Mouse (Mus musculus) yolk sac, embryonic 10.5 days (tissue): ENCODE data around the gene Clec12a.
A peak's percentile ranks its signal among the peaks of the same experiment; 100 is the strongest.
"Not testable (repeated sequence)": the region's sequence is repeated elsewhere in the genome, so short reads cannot be mapped to it uniquely, and the experiment has no call there.

Experiments
- DNase-seq: peaks from one replicate; pipeline ENCODE4 v3.0.0-alpha.2; 2017; ENCODE audit warnings: low spot score

The Clec12a gene

DNA sequence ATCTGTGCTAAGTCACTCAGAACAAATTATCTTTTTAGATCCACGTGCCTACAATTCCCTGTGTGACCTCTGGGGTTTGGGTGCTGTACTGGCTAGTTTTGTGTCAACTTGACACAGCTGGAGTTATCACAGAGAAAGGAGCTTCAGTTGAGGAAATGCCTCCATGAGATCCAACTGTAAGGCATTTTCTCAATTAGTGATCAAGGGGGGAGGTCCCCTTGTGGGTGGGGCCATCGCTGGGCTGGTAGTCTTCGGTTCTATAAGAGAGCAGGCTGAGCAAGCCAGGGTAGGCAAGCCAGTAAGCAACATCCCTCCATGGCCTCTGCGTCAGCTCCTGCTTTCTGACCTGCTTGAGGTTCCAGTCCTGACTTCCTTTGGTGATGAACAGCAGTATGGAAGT, at the start of gene Clec12a:
Clec12a (plus strand) TSS at position 301 of the 400 bp plus-strand sequence.
- not testable (repeated sequence) for DNase-seq

DNA sequence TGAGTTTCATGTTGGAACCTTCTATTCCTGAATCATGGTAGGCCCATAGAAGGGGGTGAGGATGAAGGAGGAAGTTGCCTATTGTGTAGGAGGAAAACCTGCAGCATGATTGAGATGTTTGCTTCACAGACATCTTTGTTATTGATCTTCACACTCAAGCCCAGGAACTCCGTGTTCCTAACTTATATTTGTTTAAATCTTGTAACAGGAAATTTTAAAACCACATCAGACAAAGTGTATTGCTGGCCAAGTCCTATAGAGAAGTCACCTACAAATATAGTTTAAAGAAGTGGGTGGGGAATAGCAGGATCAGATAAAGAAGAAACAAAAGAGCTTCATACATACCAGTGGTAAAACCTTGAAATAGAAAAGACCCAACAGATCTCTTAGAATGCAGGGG, 38.3 kb upstream of the Clec12a start:
- DNase-seq, result no peak

DNA sequence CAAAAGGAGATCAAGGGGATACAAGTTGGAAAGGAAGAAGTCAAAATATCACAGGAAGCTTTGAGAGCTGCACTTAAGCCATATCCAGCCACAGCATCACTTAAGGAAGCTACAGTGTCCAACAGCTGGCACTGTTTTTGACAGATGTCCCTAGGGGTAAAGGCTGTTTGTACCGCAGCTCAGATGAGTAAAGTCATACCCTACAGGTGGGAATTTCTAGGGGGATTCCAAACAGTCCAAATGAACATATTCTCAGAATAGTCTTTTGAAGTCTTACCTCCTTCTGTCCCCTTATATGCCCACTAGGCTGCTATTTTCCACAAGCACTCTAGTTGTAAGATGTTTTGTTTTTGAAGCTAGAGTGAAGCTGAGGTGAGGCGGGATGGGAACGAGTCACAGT, 30.0 kb upstream of the Clec12a start:
- DNase-seq, result no peak

DNA sequence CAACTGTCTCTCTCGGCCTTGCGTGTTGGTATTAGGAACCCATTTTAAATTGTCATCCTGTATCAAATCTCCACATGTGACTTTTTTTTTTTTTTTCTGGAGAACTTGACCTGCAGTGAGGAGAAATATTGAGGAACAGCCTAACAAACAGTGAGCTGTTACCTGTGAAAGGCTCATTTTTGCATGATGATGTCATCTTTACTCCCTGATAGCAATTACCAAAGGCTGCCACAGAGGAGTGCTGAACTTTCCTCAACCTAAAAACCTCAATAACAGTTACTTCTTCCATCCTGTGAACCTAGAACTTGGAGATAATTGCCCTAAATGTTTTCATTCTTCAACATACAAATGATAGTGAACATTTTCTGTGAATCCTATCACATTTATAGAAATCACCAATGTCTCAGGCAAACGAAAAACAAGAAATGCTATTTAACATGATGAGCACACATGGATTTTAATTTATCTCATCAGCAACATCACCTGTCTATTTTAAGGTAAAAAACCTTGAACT, 27.8 kb upstream of the Clec12a start:
- DNase-seq, result no peak

DNA sequence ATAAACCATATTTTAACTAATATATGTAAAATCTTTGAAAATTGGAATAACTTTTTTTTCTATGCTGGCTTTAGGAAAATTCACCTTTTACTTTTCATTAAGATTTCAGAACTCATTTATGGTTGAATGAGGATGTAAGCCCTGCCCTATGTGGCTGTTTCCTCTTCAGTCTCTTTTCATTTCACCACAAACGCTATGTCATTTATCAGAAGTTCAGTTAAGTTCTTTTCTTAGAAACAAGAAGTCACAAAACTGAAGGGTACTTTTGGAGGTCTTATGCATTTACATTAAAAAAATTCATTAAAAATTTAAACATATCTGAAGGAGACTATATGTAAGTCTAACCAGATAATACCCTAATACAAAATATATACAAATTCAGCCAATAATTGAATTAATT, 26.8 kb upstream of the Clec12a start:
- DNase-seq, result no peak

DNA sequence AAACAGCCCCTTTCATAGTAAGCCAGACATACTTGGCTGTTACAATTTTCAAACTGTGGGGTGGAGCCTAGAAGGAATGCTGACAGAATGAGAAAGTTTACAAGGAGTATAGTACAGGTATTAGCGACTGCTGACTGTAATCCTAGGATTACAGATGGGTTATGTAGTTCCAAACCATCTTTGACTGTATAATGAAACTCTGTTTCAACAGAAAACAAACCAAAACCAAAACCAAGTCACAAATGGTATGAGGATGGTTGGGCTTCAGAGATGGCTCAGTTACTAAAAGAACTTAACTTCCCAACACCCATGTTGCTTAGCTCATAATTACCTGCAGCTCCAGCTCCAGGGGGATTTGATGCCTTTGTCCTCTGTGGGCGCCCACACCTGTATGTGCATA, 26.0 kb upstream of the Clec12a start:
- no peak for DNase-seq

DNA sequence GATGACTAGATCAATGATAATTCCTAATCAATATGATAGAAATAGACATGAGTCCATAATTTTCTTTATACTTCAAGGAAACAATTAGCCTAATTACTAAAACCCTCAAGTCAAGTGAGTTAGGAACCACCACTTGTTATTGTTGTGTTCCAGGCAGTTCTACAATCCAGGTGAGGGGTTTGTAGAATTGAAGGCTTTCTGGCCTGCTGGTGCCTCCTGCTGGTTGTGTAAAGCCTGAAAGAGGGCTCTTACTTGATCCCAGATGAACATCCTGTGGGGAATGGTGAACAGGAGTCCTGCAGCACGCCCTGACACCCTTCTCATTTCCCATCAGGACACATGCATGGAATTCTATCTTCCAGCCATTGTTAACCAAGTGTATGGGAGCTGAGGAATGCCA, 24.1 kb upstream of the Clec12a start:
- no peak for DNase-seq

DNA sequence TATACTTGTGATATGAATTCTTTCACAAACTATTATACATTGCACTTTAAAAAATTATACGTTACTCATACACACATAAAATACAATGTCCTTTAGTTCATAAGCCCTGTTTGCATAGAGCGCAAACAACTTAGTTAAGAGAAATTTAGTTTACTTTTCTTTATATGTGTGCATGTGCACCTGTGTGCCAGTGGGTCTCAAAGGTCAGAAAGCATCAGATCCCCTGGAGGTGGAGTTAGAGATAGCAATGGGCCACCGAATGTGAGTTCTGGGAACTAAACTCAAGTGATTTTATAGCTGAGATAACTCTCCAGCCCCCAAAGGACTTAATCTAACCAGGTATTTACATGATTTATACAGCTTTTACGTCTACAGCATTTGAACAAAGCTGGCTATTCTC, 23.2 kb upstream of the Clec12a start:
- DNase-seq, result no peak

DNA sequence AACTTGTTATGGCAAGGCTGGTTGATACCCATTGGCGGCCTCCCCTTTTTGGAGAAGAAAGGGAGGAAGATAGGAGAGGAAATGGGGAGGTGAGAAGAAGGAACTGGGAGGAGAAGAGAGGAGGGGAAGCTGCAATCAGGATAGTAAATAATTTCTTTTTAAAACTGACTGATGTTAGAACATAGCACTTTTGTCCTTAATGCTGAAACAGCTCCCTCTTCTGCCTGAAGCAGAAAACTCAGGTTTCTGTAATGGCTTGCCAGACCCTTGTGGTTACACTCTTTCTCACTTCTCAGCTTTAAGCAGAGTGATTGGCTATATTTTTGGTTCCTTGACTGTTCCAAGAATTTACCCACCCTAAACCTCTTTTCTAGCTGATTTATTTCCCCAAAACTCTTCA, 16.5 kb upstream of the Clec12a start:
- DNase-seq, result no peak

DNA sequence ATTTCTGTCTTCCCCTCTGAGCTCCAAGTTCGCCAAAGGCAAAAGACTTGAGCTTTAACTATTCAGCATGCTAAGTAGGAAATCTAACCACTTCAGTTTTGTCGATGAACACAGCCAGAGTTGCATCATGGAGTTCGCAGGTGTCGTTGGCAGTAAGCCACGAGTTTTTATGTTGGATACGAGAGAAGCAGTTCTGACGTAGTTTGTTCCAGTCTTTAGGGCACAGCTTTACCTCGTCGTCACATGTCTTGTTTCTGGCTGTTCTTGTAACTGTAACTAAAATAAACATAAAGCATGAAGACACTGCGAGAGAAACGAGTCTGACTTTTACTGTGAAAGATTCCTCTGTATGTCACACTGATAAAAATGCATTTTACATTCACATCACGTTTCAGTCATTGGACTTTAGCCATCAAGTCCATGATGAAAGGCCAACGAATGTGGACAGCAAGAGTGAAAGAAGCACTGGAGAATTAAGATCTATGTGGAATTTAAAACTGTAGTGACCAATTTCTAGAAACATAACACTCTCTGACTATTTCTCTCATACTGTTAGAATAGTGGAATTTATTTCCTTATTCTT, 15.8 kb upstream of the Clec12a start:
- no peak for DNase-seq

DNA sequence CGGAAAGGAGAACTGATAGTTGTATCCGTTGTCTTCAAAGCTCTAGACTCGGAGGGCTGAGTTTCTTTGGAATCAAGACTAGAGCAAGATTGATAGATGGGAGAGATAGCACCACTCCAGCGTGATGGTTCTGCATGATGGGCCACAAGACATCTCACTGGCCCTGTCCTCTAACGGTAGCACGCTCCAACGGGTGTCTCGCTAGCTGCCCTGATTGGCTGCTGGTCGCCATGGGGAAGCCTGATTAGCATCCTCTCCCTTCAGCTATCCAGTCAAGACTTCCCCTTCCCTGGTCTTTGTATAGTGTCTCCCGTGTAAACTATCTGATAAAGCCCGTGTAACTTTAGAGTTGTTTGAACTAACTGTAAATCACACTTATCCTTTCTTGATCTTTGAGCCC, 10.9 kb upstream of the Clec12a start, which contains the start of gene 4922502D21Rik:
4922502D21Rik (minus strand) TSS at position 187 of the 400 bp plus-strand sequence.
- no peak for DNase-seq

DNA sequence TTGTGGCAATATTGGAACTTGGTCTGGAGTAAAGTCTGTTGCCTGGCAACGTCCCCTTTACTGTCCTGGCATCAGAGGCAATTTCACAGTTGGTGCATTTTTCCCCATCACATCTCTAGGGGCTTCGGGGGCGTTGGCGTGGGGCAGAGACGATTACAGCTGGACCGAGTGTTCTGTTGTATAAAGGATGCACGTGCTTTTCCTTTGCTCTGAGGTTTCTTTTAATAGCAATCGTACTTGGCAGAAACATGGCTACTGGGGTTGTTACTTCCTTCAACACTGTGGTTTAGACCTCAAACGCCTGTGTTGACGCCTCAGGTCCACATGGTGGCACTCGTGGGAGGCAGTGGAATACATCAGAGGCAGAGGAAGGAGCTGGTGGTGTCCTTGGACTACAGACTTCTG, 8.8 kb upstream of the Clec12a start:
- peak; percentile 7 for DNase-seq

DNA sequence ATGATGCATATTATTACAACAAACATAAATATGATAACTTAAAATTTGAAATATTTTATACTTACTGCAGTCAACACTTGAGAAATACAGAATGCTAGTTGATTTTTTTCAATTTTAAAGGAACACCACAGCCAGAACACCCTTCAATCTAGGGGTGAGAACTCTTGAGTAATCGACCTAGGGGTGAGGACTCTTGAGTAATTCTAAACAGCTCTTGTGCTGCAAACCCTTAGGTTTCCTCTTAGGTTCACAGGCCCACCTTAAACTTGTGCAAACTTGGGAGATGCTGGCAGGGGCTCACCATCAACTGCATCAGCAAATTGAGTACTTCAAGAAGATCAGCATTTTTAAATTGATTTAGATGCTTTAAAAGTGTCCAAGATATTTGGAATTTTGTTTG, 4.7 kb upstream of the Clec12a start:
- DNase-seq, result no peak

DNA sequence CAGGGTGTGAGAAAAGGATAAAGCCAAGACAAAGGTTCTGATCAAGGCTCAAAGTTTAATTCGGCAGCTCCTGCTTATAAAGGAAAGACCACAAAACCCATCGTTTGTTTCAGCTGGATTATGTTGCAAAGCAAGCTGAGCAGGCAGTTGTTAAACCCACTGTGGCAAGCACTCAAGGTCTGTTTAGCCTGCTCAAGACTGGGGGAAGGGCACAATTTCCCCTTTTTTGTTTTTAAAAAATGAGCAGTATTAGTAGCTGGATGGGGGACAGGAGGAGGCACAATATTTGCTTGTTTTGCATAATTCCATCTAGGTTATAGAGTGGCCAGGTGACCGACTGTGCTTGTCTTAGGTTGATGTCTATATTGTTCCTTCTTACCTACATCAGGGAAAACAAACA, 1.9 kb downstream of the Clec12a start:
- no peak for DNase-seq

DNA sequence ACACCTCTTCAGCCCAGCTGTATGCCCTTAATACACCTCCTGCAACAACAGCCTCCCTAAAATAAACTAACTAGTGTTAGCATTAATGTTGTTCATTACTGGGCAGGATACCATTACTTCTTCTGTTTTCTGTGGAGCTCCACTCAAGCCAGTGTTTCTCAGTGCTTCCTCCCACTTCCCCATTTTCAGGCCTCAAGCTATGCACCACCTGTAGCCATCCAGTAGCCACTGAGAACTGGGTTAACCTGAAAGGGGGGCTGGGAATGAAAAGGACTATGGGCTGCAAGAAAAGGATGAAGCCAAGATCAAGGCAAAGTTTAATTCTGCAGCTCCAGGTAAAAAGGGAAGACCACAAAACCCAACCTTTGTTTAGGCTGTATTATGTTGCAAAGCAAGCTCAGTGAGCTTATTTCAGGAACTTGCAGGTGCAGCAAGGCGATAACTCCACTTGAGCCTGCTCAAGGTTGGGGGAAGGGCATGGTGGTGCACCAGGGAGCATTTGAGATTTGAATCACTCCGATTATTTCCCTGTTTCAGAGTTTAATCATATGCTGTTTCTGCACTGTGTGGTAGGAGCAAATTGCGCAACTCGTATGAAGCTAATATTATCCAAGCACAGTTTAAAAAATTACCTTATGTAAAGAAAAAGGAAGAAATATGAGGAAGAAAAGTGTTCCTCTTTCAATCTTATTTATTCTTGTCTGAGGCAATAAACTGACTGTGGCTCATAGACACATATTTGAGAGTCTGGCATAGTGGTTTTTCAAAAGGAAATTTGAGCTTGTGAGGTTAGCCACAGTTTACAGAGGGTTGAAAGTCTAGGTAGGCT, 7.2 kb downstream of the Clec12a start:
- no peak for DNase-seq

DNA sequence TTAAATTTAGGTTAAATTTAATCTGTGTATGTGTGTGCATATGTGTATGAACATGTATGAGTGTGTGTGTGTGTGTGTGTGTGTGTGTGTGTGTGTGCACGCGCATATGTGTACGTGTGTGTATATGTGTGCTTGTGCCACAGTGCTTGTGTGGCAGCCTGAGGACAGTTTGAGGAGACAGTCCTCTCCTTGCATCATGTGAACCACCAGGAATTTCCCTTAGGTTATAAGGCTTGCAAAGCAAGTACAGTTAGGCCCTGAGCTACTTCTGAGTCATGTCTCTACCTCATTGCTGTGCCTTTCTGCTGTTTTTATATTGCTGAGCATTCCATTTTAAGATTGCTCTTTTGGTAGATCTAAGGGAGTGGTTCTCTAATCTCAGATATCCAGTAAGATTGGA, 8.6 kb downstream of the Clec12a start:
- DNase-seq, result no peak

DNA sequence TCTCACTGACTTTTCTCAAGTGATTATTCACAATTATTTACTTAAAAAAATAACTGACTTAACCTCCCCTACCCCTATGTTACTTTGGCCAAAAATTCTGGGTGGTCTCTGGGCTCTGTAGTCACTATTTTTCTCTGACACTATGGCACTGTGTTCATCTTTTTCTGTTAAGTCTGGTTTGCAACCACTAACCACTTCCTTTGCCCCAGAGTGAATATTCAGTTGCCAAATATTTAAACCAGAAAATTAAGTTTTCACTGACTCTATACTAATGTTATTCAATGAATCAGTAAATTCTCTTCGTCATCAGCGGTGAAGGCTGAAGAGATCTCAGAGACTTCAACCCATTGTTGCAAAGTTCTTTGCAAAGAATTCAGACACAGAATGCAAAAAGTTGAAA, 13.3 kb downstream of the Clec12a start:
- DNase-seq, result no peak

DNA sequence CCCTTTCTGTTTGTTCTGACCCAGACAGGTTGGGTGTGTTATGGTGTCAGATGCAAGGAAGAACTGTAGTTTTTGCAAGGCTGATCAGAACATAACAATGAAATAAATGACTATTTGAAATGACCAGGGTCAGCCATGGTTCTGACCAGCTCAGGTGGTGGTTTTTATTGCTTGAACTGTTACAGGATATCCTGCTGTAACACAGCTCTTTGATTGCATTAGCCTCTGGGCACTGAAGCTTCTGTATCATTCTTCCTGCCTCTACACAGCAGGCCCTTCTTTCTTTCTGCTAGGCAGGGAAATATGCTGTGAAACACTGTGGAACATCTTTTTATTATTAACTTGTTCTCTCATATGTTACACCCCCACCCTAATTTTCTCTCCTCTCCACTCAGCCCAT, 13.9 kb downstream of the Clec12a start:
- DNase-seq, result no peak

DNA sequence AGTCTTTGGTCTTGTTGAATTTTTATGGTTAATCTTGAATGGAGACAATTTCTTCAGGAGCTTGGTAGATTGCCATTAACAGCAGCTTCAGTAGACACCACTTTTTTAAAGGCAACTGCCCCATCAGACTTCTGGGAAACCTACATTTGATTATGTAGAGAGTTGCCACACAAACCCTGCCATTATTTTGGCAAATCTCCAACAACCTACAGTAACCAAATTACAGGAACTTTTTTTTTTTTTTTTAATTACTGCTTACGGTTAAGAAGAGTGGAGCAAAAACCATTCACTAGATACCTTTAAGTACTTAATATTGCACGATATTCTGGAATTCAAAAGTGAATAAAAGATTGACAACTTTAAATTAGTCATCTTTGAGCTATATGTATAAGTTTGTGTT, 17.0 kb downstream of the Clec12a start:
- no peak for DNase-seq

DNA sequence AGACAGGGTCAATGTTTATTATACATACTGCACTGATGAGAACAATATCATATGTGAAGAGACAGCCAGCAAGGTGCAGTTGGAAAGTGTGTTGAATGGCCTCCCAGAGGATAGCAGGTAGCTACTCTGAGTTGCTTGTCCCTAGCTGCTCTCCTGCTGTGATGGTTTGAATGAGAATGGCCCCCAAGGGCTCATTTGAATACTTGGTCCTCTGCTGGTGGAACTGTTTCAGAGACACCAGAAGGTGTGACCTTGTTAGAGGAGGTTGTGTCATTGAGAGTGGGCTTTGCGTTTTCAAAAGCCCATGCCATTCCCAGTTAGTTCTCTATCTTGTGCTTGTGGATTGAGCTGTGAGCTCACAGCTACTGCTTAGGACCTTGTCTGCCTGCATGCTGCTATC, 21.5 kb downstream of the Clec12a start:
- no peak for DNase-seq

DNA sequence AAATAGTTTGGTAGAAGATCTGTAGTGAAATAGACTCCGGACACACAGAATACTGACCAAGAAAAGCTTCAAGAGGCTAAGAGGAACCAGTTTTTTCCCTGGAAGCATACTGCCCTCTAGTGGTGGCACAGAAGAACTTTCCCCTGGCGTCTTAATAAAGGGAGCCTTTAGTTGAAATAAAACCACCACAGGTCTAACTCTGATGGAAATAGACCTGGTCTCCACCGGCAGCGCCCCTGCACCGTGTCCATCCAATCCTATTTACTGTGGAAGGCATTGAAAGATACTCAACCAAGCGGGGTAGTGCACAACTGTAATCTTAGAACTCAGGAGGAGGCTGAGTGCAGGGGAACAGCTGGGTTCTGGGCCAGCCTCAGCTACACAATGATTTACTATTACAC, 23.5 kb downstream of the Clec12a start:
- DNase-seq, result peak; percentile 20

DNA sequence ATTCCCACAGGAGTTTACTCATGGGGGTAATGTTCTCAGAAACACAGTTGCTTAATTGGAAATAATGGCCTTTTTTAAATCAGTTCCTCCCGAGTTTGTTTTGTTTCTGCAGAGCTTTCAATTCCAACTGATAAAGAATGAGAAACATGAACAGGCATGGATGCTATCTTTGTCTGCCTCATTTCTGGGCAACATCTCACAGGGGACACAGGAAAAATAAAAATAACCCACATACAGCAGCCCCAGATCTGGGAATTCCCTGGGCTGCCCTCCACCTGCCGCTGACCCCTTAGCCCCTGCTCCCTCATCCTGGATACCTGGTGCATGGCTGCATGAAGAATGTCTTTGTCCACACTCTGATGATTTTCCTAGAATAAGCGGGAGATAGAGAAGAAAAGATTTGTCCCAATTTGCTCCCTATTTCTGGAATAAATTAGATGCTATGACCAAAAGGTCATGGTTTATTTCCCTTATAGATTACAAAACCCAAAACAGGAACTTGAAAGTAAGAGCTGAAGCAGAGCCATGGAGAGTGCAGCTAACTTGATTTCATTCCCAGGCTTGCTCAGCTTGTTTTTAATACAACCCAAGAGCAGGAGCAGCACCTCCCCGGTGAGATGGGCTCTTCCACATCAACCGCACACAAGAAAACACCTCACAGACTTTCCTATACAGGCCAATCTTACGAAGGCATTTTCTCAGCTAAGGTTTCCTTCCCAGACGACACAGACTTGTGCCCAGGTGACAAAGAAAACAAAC, 27.1 kb downstream of the Clec12a start:
- no peak for DNase-seq

DNA sequence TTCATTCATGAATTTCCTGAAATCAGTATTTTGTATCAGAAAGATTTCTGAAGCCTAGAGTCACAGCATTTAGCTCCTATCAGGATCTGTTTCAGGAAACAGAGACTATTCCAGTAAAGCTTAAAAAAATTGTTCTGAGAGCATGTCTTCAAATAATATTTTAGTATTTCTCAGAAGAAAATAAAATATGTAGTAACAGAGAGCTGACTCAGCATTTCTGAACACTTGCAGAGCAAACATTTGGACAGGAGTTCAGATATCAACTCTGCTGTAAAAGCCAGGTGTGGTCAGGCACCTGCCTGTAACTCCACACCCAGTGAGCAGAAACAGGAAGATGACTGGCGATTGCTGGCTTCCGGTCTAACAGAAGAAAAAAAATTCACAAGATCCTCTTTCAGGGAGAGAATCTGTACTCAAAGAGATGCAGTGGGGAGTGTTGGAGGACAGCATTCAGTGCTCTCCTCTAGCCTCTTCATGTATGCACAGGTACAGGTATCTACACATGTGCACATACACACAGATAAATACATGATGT, 32.5 kb downstream of the Clec12a start:
- no peak for DNase-seq
